Mouse (Mus musculus): Measurements from ENCODE around the gene BC052040. TPM values are rescaled to one million over a fixed set of nuclear protein-coding genes. Genes with fewer than 3 reads are reported as not detected.

BC052040 gene
- polyA plus RNA-seq (2015; fragmentation: Illumina TruSeq; extraction: RNeasy Lipid Tissue Mini Kit (QIAGEN cat#74804); ENCODE audit: low read depth, low replicate concordance): 6.1 TPM

GRCm38 (mm10) chr2:115581241-115581988, at the start of gene BC052040:
TSS of gene BC052040 (plus strand) at chr2:115581716.

